8 mouse cellular contexts compared by ENCODE assay signal in the genomic region with DNA sequence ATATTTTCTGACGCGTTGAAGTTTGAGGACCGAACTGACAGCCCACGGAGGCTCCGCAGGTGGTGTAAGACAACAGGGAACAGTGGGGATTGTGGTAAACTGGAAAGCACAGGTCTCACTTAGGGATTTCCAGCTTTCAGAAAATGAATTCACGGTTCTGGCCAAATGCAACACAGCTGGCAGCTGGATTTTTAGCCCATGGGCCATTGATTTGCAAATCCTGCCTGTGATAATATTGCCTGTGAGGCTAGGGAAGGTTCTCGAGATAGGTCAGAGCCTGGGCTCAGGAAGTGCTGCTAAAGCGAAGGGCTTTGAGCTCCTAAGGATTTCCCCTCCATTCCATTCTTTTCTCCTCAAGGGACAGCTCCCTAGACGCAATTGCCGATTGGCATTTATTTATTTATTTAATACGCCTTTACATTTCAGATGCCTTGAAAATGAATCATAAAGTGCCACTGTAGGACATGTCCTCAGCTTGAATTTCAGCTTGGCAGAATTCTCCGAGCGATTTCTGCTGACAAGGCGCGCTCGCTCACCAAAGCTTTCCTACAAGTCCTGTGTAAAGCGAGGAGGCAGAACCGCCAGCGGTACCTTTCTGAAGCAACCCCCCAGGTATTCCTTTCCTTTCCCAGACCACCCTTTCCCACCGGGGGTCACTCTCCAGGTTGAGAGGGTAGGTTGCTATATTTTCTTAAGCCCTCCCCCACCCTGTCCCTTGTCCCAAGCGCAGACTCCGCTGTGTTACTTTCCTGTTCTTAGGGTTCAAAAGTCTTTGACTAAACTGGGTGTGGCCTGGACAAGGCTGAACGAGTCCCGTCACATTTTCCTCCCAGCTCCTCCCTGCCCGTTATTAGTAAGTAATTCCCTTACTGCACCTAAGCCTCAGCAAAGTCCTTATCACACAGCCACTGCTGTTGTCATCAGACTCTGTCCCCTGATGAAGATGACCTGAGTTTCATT. TPM values are rescaled to one million over a fixed set of nuclear protein-coding genes. Genes with fewer than 3 reads are reported as not detected.
DNase-seq lines count a peak whose midpoint lies in the region; ATAC-seq lines count a peak whose summit lies in the region.

No protein-coding gene starts in this region.

- ATAC-seq in lung, embryonic 16.5 days (ENCODE audit: low read depth) = no peak
- ATAC-seq in stomach, embryonic 15.5 days (ENCODE audit: insufficient read depth, low FRiP score, low read depth) = no peak

- DNase-seq in lung, postnatal 14 days = no peak
- DNase-seq in hindbrain, embryonic 10.5 days (ENCODE audit: low spot score) = no peak
- peak; percentile 42 for DNase-seq in large intestine, adult 2 months (ENCODE audit: low read depth, low spot score)
- DNase-seq in frontal cortex, postnatal 25 days (ENCODE audit: low spot score in 2 of 2) = no peak
- DNase-seq in thymus, postnatal 14 days = no peak
- no peak for DNase-seq in ovary, postnatal 10 days (ENCODE audit: low spot score)

- 7% methylated on average over 25 of the region's 25 CpGs for WGBS in lung, embryonic 16.5 days
- 5% methylated on average over 25 of the region's 25 CpGs for WGBS in hindbrain, embryonic 10.5 days
- 14% methylated on average over 25 of the region's 25 CpGs for WGBS in large intestine, adult 2 months
- 15% methylated on average over 25 of the region's 25 CpGs for WGBS in stomach, embryonic 15.5 days

- H3K4me1 ChIP-seq in lung, embryonic 16.5 days (replicated peaks; ENCODE audit: control insufficient read depth, insufficient read depth, low read length) = peaks cover 3% of the 10 kb centered on the region; the same call in 1 of the 2 replicates
- peaks cover 15% of the 10 kb centered on the region for H3K4me1 ChIP-seq in hindbrain, embryonic 10.5 days (replicated peaks)
- peaks cover 8% of the 10 kb centered on the region for H3K4me1 ChIP-seq in stomach, embryonic 15.5 days

- no peaks in the 10 kb centered on the region for H3K9me3 ChIP-seq in lung, embryonic 16.5 days (ENCODE audit: control insufficient read depth, low read length)
- H3K9me3 ChIP-seq in hindbrain, embryonic 10.5 days = no peaks in the 10 kb centered on the region
- H3K9me3 ChIP-seq in stomach, embryonic 15.5 days = no peaks in the 10 kb centered on the region

- peaks cover 2% of the 10 kb centered on the region; the same call in 1 of the 2 replicates for H3K27me3 ChIP-seq in lung, embryonic 16.5 days (ENCODE audit: control insufficient read depth, insufficient read depth, low read depth, low read length)
- H3K27me3 ChIP-seq in hindbrain, embryonic 10.5 days (ENCODE audit: insufficient read depth, poor library complexity, severe bottlenecking) = peaks cover 46% of the 10 kb centered on the region
- H3K27me3 ChIP-seq in stomach, embryonic 15.5 days (replicated peaks) = no peaks in the 10 kb centered on the region

- peak overlapping the region; percentile 39 for H3K4me2 ChIP-seq in lung, embryonic 16.5 days (ENCODE audit: low read depth, low read length)
- peak overlapping the region; percentile 46 for H3K4me2 ChIP-seq in stomach, embryonic 15.5 days

- no peak overlapping the region for H3K27ac ChIP-seq in lung, embryonic 16.5 days (ENCODE audit: low read length)
- H3K27ac ChIP-seq in hindbrain, embryonic 10.5 days = no peak overlapping the region
- peak overlapping the region; percentile 57 for H3K27ac ChIP-seq in stomach, embryonic 15.5 days

- H3K4me3 ChIP-seq in lung, embryonic 16.5 days (ENCODE audit: low read length) = peak overlapping the region; percentile 23
- peak overlapping the region; percentile 37 for H3K4me3 ChIP-seq in hindbrain, embryonic 10.5 days
- peak overlapping the region; percentile 18 for H3K4me3 ChIP-seq in stomach, embryonic 15.5 days (replicated peaks)

- H3K36me3 ChIP-seq in lung, embryonic 16.5 days (ENCODE audit: control insufficient read depth, insufficient read depth, low read length) = no peaks in the 10 kb centered on the region
- H3K36me3 ChIP-seq in hindbrain, embryonic 10.5 days = no peaks in the 10 kb centered on the region
- no peaks in the 10 kb centered on the region for H3K36me3 ChIP-seq in stomach, embryonic 15.5 days

- H3K9ac ChIP-seq in lung, embryonic 16.5 days (ENCODE audit: low read length) = no peak overlapping the region
- H3K9ac ChIP-seq in stomach, embryonic 15.5 days = no peak overlapping the region

RNA-seq across cellular contexts. Expression of gene Bnc1, which starts 24.9 kb away (rescaled TPM):
- polyA plus RNA-seq in lung, embryonic 16.5 days (2015; fragmentation: Nextera tagmentation; extraction: Ambion mirVana) = 1.1 and 1.7 TPM in 2 replicates
- polyA plus RNA-seq in hindbrain, embryonic 10.5 days (2016; fragmentation: Nextera tagmentation; extraction: Ambion mirVana) = 0.93 and 0.95 TPM in 2 replicates
- polyA plus RNA-seq in large intestine, adult 2 months (2012; rRNA removed) = 0.15 and 0.37 TPM in 2 replicates
- 3.8 and 4.0 TPM in 2 replicates for polyA plus RNA-seq in stomach, embryonic 15.5 days (2015; fragmentation: Nextera tagmentation; extraction: Ambion mirVana)
